Mouse (Mus musculus) midbrain, embryonic 11.5 days (tissue): Measurements from ENCODE around the gene Ppdpf. TPM values are rescaled to one million over a fixed set of nuclear protein-coding genes. Genes with fewer than 3 reads are reported as not detected.

Source experiments
- ATAC-seq: fragments of 200-750 bp; cut with Nextera tagmentation; 2 replicates; pipeline ENCODE4 v1.8.0; 2017; ENCODE audit warnings: moderate TSS enrichment, moderate library complexity; ENCODE audit not compliant: low FRiP score
- DNase-seq: peaks from one replicate; pipeline ENCODE4 v3.0.0; 2015; ENCODE audit warnings: low spot score; ENCODE audit errors: missing footprints
- H3K27ac ChIP-seq: fragments of 300-500 bp; sonication (generic); 2 replicates; pipeline ENCODE4 v1.5.1; 2014; ENCODE audit warnings: low read depth, low read length
- H3K27me3 ChIP-seq: fragments of 300-500 bp; sonication (generic); 2 replicates; pipeline ENCODE4 v1.6.1; 2014; ENCODE audit warnings: mild to moderate bottlenecking, low read length, moderate library complexity, mixed read lengths; ENCODE audit not compliant: control insufficient read depth, insufficient read depth
- H3K36me3 ChIP-seq: fragments of 300-500 bp; sonication (generic); 2 replicates; pipeline ENCODE4 v1.6.1; 2014; ENCODE audit warnings: mild to moderate bottlenecking, low read length, moderate library complexity, mixed read lengths; ENCODE audit not compliant: control insufficient read depth, insufficient read depth
- H3K4me1 ChIP-seq: fragments of 300-500 bp; sonication (generic); 2 replicates; pipeline ENCODE4 v1.6.1; 2014; ENCODE audit warnings: low read length; ENCODE audit not compliant: control insufficient read depth, insufficient read depth
- H3K4me2 ChIP-seq: fragments of 300-500 bp; sonication (generic); 2 replicates; pipeline ENCODE4 v1.6.1; 2014; ENCODE audit warnings: mild to moderate bottlenecking, moderate library complexity
- H3K4me3 ChIP-seq: fragments of 300-500 bp; sonication (generic); 2 replicates; pipeline ENCODE4 v1.5.1; 2014; ENCODE audit warnings: low read depth, low read length
- H3K9ac ChIP-seq: fragments of 300-500 bp; sonication (generic); 2 replicates; pipeline ENCODE4 v1.6.1; 2014; ENCODE audit warnings: low read length
- H3K9me3 ChIP-seq: fragments of 300-500 bp; sonication (generic); 2 replicates; pipeline ENCODE4 v1.6.1; 2016; ENCODE audit warnings: low read length; ENCODE audit not compliant: control insufficient read depth
- WGBS: fragments of 180-500 bp; shearing (Covaris S2); extraction: QIAGEN DNeasy Blood & Tissue Kit; methylation state at CpG from one replicate; pipeline ENCODE4 v1.1.7; 2014; 5-methylcytosine and 5-hydroxymethylcytosine counted together
- polyA plus RNA-seq: library from polyadenylated mRNA; unstranded; fragments of >200 nt; fragmentation: Nextera tagmentation; extraction: Ambion mirVana; gene quantifications from 2 replicates; pipeline ENCODE4 v1.2.1, GENCODE M21; 2014

The Ppdpf gene
- polyA plus RNA-seq, 1 experiment from 2014 or later, result 426 TPM

DNA sequence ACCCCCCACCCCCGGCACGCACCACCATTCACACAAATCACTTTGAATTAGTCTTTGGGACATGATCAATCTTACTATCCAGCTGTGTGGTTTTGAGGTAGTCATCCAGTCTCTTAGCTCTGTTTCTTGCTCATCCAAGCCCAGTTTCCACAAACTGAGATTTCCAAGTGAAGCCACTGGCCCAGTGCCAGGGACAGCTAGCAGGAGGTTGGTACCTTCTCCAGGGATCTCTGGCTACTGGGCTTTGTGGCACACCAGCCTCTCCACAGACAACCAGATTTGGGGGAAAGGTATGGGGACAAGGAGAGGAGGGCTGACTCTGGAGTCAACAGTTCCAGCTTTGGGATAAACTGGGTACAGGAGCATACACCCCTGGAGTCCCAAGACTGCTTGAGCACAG is 33.3 kb downstream of the Ppdpf start:
- 46% methylated on average over 2 of the region's 2 CpGs for WGBS
- peak overlapping the region; percentile 28; the same call in 1 of the 2 replicates for H3K9ac ChIP-seq
- DNase-seq (no peak), ATAC-seq (no peak)
- H3K36me3 ChIP-seq, result no peaks in the 10 kb centered on the region
- peak overlapping the region; percentile 51; the same call in 1 of the 2 replicates for H3K4me2 ChIP-seq
- H3K27ac ChIP-seq, result no peak overlapping the region
- no peak overlapping the region for H3K4me3 ChIP-seq
- H3K9me3 ChIP-seq, result no peaks in the 10 kb centered on the region
- H3K27me3 ChIP-seq, result no peaks in the 10 kb centered on the region
- H3K4me1 ChIP-seq, result peaks cover 9% of the 10 kb centered on the region

DNA sequence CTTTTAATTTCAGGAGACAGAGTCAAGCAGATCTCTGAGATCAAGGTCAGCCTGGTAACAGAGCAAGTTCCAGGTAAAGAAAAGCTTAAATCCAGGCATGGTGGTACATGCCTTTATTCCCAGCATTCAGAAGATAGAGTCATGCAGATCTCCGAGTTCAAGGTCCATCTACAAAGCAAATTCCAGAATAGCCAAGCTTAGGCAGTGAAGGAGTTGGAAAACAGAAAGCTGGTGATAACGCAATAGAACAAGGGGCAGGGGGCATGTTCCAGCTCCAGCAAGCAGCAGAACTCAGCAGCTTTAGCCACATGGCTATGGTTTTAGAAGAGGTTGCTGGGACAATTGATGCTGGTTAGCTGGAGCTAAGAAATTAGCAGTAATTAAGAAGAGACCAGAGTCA is 37.9 kb downstream of the Ppdpf start:
- Histone ChIP-seq H3K9ac (no peak overlapping the region), H3K4me1 (peaks cover 1% of the 10 kb centered on the region; the same call in 1 of the 2 replicates), H3K36me3 (no peaks in the 10 kb centered on the region), H3K4me3 (no peak overlapping the region), H3K9me3 (no peaks in the 10 kb centered on the region), H3K4me2 (no peak overlapping the region), H3K27me3 (no peaks in the 10 kb centered on the region), H3K27ac (no peak overlapping the region)
- DNase-seq (peak; percentile 47), ATAC-seq (no peak)
- 93% methylated on average over 2 of the region's 2 CpGs for WGBS

DNA sequence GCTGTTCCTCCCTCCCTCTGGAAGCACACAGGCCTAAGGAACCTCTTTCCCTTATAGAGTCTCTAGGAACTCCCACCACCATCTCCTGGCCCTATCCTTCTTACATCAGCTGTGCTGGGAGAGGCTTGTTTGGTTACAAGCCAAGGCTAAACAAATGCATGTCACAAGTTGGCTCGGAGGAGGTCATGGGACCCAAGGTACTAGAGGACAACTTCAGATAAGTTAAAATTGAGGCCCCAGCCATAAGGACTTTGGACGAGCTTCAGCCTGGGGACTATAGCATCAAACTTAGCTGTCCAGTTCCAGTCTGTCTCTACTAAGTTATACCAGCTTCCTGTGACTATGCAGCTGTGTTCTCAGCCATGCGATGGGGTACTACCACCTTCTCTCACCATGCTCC is 40.1 kb downstream of the Ppdpf start:
- no peaks in the 10 kb centered on the region for H3K9me3 ChIP-seq
- no peak overlapping the region for H3K27ac ChIP-seq
- ATAC-seq, result no peak
- H3K4me3 ChIP-seq, result no peak overlapping the region
- H3K4me2 ChIP-seq, result no peak overlapping the region
- DNase-seq, result peak; percentile 56
- H3K36me3 ChIP-seq, result no peaks in the 10 kb centered on the region
- no peak overlapping the region for H3K9ac ChIP-seq
- WGBS, result 87% methylated on average over 3 of the region's 3 CpGs
- no peaks in the 10 kb centered on the region for H3K27me3 ChIP-seq
- no peaks in the 10 kb centered on the region for H3K4me1 ChIP-seq

- Histone ChIP-seq H3K36me3 (no peaks in the 10 kb centered on the region), H3K9ac (no peak overlapping the region), H3K9me3 (no peaks in the 10 kb centered on the region), H3K4me1 (no peaks in the 10 kb centered on the region), H3K27me3 (no peaks in the 10 kb centered on the region), H3K4me2 (no peak overlapping the region), H3K4me3 (no peak overlapping the region), H3K27ac (no peak overlapping the region)
- DNase-seq (no peak), ATAC-seq (no peak)
- 65% methylated on average over 1 of the region's 1 CpGs for WGBS
Observed at GRCm38 (mm10) chr2:181228335-181228734, 41.3 kb downstream of the Ppdpf start.

GRCm38 (mm10) chr2:181231171-181231570 is 44.1 kb downstream of the Ppdpf start:
- Histone ChIP-seq H3K9ac (no peak overlapping the region), H3K4me2 (no peak overlapping the region), H3K4me1 (no peaks in the 10 kb centered on the region), H3K27ac (no peak overlapping the region), H3K27me3 (no peaks in the 10 kb centered on the region), H3K36me3 (no peaks in the 10 kb centered on the region), H3K9me3 (no peaks in the 10 kb centered on the region), H3K4me3 (no peak overlapping the region)
- DNase-seq (no peak), ATAC-seq (0 out of 2 replicates have a peak, but pooled peaks have one; percentile 22)
- WGBS, result 66% methylated on average over 20 of the region's 20 CpGs

GRCm38 (mm10) chr2:181233443-181233842 is 46.4 kb downstream of the Ppdpf start:
- no peak overlapping the region for H3K4me3 ChIP-seq
- H3K27me3 ChIP-seq, result no peaks in the 10 kb centered on the region
- ATAC-seq (no peak), DNase-seq (peak; percentile 54)
- no peak overlapping the region for H3K27ac ChIP-seq
- no peak overlapping the region for H3K4me2 ChIP-seq
- no peaks in the 10 kb centered on the region for H3K36me3 ChIP-seq
- no peak overlapping the region for H3K9ac ChIP-seq
- no peaks in the 10 kb centered on the region for H3K9me3 ChIP-seq
- WGBS, result 90% methylated on average over 15 of the region's 15 CpGs
- H3K4me1 ChIP-seq, result no peaks in the 10 kb centered on the region

DNA sequence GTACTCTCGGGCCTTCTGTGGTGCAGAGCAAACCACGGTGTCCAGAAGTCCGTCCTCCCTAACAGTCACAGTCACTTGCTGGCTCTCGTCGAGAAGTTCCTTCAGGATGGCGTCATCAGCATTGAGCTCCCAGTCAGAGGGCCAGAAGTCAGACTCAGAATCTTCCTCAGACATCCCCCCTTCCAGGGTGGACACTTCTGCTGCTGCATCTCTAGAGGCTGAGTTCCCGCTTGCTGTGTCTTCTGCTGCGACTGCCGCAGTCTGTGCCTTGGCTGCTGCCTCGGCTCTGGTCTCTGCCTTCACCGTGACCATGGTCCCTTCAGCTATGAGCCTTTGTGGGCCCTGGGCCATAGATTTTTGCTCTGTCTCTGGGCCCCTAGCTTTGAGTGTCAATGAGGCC is 47.6 kb downstream of the Ppdpf start:
- no peaks in the 10 kb centered on the region for H3K4me1 ChIP-seq
- no peak overlapping the region for H3K9ac ChIP-seq
- WGBS, result 93% methylated on average over 11 of the region's 11 CpGs
- H3K9me3 ChIP-seq, result no peaks in the 10 kb centered on the region
- H3K4me3 ChIP-seq, result no peak overlapping the region
- no peaks in the 10 kb centered on the region for H3K36me3 ChIP-seq
- DNase-seq (peak; percentile 37), ATAC-seq (no peak)
- no peak overlapping the region for H3K27ac ChIP-seq
- no peak overlapping the region for H3K4me2 ChIP-seq
- H3K27me3 ChIP-seq, result no peaks in the 10 kb centered on the region

DNA sequence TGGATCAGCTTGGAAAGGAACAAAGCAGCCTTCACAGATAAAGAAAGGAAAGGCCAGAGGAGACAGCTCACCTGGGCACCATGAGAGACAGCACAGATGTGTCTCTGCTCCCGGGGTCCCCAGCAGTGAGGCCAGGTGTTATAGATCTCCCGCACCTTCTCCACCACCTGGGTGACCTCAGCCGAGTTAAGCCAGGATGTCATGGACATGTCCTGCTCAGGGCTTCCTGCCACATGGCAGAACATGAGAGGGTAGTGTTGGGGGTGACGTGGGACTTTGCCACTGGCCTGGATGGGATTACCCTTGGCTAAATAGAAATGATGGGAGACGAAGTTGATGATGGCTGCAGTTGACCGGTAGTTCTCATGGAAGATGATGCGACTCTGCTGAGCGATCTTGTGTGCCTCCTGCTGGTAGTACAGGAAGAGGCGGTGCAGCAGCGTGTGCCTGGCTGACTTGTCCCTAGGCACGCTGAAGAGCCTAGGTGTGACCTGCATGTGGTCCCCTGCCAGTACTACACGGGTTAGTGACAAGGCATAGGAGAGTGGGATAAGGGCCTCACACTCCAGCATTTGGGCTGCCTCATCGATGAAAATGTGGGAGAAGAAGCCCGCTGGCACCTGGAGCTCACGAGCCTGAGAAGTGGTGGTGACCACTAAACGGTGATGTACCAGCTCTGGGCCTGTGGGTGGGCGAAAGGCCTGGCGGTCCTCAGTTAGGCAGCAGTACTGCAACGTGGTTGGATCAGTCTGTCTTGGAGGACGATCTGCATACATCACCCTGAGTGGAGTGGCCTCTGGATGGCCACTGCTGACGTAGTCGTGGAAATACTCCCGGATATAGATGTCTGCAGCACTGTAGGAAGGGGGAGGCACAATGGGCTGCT is 48.9 kb downstream of the Ppdpf start:
- Histone ChIP-seq H3K9ac (no peak overlapping the region), H3K4me1 (no peaks in the 10 kb centered on the region), H3K27ac (no peak overlapping the region), H3K27me3 (no peaks in the 10 kb centered on the region), H3K36me3 (no peaks in the 10 kb centered on the region), H3K4me3 (no peak overlapping the region), H3K4me2 (no peak overlapping the region), H3K9me3 (no peaks in the 10 kb centered on the region)
- ATAC-seq (no peak), DNase-seq (peak; percentile 53)
- WGBS, result 85% methylated on average over 23 of the region's 23 CpGs

DNA sequence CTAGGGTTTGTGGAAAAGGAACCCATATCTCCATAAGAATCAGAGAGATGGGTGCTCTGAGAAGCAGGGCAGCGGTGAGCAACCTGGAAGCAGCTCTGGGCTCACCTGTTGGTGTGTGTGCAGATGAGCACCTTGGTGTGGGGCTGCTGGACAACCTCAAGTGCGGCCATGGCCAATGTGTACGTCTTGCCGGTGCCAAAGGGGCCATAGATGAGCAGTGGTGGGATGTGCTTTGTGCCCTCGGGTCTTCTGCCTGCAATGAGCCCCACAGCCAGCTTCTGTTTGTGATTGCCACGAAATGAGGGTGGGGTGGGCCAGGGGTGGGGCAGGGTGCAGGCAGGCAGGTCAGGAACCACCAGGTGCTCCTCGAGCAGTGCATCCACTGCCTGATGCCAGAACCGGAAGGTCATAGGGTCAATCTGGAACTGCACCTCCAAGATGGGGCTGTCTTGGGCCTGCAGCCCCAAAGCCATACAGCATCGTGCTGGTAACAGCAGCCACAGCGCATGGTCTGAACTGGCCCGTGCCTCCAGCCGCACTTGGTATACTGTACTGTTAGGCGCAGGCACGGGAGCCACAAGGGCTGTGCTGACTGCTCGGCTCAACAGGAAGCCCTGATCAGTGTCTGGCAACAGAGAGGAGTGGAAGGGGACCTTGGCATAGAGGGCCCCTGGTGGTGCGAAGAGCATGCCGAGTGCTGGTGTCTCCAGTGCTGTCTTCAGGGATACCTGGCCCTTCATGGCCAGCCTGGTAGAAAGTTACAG is 50.4 kb downstream of the Ppdpf start:
- H3K9me3 ChIP-seq, result no peaks in the 10 kb centered on the region
- H3K27me3 ChIP-seq, result no peaks in the 10 kb centered on the region
- no peak overlapping the region for H3K4me2 ChIP-seq
- H3K27ac ChIP-seq, result no peak overlapping the region
- H3K36me3 ChIP-seq, result no peaks in the 10 kb centered on the region
- H3K4me3 ChIP-seq, result no peak overlapping the region
- H3K9ac ChIP-seq, result no peak overlapping the region
- no peaks in the 10 kb centered on the region for H3K4me1 ChIP-seq
- DNase-seq, result no peak
- no peak for ATAC-seq
- 92% methylated on average over 17 of the region's 17 CpGs for WGBS
